Mouse (Mus musculus) urinary bladder, adult 2 months (tissue): ENCODE data around the gene Cd33. TPM values are rescaled to one million over a fixed set of nuclear protein-coding genes. Genes with fewer than 3 reads are reported as not detected.

Experiments
- DNase-seq: peaks from one replicate; pipeline ENCODE4 v3.0.0; 2022; ENCODE audit warnings: low spot score
- polyA plus RNA-seq: library from polyadenylated mRNA; depleted of rRNA; stranded (reverse); fragments of >200 nt; gene quantifications from 2 replicates; pipeline ENCODE4 v1.2.3, GENCODE M21; 2012; rRNA removed

Gene Cd33
- polyA plus RNA-seq: 5.9 and 7.2 TPM in 2 replicates

- DNase-seq: no peak
These were observed at the start of gene Cd33 for GRCm38 (mm10) chr7:43544225-43544977. Gene Cd33 (minus strand): TSS chr7:43544428.

DNA sequence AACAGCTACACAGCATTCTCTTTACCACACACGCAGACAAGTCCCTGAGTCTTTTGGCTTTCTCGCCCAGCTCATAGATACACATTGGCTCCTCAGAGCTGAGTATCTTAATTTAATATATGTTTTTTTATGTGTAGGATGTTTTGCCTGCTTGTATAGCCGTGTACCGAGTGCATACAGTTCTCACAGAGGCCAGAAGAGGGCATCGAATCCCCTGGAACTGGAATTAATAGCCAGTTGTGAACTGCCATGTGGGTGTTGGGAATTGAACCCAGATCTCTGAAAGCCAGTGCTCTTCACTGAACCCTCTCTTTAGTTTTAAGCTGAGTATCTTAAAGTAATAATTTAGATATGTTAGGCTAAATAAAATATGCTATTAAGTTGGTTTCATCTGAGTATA, 40.6 kb upstream of the Cd33 start:
- no peak for DNase-seq

DNA sequence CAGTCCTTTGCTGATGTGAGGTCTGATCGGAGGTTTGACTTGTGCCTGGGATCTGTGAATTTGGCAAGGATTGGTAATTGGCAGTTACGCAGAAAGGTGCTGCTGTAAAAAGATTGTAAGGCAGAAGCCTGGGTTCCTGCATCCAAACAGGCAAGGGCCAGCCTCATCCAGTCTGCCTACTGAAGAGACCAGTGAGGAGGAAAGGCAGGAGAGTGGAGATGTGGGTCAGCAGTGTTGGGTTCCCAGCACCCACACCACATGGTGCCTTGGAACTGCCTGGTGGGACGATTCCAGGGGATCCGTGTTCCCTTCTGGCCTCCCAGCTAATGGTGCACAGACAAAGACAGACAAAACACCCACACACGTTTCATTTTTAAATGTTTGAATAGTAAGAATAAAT, 36.3 kb upstream of the Cd33 start:
- DNase-seq: no peak

DNA sequence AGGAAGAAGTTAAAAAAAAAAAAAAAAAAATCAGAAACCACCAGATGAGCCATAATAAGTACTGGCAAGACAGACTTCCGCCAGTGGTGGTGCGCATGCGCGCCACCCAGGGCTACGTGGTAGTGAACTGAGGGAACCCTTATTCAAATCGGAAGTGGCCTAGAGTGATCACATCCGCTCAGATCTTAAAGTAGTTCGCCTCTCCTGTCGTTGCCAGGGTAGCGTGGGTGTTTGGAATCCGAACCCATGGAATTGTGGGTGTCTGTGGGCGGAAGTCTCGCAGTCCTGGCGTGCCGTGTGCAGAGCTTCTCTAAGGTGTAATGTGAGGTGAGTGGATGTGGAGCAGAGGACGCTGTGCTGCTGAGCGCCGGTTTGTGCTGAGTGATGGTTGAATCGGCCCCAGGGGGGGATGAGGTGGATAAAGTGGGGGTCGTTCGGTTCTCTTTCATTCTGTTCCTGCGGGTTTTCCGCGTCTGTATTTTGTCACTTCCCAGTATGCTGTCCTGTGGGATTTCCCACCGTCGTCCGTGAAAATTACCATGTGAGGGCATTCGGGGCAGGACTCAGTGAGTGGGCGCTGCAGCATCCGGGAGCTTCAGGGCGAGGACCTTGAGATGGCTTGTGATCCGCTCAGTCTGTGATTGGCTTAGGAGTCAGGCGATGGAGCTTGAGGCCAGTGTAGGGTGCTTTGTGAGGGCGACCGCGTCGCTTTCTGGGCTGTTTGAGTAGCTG, 35.4 kb upstream of the Cd33 start, which contains the start of gene Zfp719:
Zfp719 (plus strand) TSS at position 171 of the 732 bp plus-strand sequence.
- DNase-seq: peak; percentile 56

DNA sequence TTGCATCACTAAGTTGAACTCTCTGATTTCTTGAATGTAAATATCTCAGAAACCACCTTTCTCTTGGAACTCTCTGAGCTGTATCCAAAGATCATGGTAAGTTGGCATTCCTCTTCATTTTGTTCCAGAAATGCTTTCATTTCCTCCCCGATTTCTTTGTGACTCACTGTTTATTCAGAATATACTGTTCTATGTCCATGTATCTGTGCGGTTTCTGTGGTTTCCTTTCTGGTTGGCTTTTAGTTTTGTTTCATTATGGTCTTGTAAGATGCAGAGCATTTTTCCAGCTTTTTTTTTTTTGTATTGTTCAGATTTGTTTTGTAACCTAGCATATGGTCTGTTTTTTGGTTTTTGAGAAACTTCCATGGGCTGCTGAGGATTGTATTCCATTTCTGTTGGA, 27.0 kb upstream of the Cd33 start:
- no peak for DNase-seq

DNA sequence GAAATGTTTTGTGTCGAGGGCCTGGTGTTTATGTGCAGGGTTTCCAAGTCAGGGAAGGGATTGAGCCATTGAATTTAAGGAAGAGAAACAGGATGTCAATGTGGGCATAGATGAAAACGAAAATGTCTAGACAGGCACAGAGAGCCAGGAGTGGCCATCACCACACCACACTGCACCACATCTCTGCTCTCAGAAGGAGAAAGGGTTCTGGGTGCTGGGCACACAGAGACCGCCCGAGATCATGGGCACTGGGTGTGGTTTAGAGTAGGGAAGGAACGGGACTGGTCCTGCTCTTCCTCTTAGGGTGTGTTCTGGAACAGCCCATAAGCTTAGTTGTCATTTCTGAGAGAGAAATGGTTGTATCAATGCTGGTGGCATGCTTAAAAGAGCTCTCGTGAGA, 19.1 kb upstream of the Cd33 start:
- no peak for DNase-seq

GRCm38 (mm10) chr7:43562651-43563070, 18.4 kb upstream of the Cd33 start:
- DNase-seq: no peak

DNA sequence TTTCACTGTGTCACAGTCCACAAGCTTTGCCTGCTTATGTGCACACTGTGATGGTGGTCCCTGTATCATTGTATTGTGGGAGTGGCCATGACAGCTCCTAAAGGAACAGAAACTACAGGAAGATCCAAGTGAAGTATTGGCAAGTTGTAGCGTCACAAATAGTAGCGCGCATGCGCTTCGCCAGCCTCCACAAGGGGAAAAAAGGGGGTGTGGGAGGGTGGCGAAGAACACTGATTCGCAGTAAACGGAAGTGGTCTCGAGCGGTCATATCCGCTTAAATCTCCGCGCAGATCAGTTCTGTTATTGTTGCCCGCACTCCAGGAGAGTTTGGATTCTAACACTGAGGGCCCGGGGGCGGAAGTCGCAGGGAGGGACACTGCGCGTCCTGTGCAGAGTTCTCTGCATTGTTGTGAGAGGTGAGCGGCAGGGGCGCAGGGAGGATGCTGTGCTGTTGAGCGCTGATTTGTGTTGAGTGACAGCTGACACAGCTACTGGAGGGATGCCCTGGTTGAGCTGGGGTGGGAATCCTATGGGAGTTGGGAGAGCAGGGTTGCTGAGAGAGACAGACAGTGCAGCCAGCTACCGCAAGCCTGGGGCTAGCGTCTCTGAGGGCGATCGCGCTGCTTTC, 17.9 kb upstream of the Cd33 start, which contains the start of gene Zfp658:
Zfp658 (plus strand) TSS at position 251 of the 628 bp plus-strand sequence.
- DNase-seq: peak; percentile 46

GRCm38 (mm10) chr7:43556901-43557300, 12.7 kb upstream of the Cd33 start:
- no peak for DNase-seq

DNA sequence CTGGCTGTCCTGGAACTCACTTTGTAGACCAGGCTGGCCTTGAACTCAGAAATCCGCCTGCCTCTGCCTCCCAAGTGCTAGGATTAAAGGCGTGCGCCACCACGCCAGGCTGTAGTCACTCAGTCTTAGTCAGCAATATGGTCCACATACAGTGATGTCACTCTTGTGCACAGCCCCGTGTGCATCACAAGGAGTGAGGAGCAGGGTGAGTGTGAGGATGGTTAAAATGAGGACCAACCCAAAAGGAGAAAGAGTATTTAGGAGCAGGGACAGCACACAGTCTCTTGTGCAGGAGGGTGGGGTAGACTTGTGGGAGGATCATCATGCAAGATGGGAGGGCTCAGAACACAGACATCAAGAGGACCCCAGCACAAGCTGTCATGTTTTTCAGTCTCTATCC, 11.1 kb upstream of the Cd33 start:
- no peak for DNase-seq

- DNase-seq: no peak
These were observed 10.3 kb upstream of the Cd33 start for GRCm38 (mm10) chr7:43554550-43554949.

DNA sequence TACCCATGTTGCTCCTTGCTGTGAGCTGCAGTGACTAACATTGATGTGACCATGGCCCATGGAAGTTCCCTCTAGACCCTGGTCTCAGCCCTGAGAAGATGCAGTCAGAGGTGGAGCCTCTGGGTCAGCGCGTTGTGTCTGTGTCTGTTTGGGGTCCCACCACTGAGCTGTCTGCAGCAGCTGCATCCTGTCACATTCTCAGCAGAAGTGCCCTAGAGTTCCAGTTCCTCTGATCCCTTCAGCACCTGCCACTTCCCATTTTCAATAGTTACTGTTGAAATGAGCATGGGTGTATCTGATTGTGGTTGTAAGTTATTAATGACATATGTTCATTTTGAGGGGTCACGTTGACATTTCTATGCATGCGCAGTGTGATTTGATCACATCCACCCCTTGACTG, 8.9 kb upstream of the Cd33 start:
- DNase-seq: no peak

DNA sequence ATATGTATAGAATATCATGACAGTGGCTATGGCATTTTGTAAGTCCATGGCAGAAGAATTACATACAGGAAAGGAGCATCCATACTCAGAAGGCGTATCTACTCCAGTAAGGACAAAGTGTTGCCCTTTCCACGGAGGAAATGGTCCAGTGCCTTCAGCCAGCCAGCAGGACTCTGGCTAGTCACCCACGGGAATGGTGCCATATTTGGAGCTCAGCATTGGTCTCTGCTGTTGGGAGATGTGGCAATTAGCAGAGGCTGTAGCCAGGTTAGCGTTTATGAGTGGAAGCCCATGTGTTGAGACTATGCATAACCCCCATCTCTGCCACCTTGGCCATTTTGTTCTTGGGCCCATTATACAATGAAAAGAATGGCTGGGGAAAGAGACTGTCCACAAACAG, 4.0 kb upstream of the Cd33 start:
- no peak for DNase-seq

- DNase-seq: no peak
These were observed 3.4 kb upstream of the Cd33 start for GRCm38 (mm10) chr7:43547666-43548065.

DNA sequence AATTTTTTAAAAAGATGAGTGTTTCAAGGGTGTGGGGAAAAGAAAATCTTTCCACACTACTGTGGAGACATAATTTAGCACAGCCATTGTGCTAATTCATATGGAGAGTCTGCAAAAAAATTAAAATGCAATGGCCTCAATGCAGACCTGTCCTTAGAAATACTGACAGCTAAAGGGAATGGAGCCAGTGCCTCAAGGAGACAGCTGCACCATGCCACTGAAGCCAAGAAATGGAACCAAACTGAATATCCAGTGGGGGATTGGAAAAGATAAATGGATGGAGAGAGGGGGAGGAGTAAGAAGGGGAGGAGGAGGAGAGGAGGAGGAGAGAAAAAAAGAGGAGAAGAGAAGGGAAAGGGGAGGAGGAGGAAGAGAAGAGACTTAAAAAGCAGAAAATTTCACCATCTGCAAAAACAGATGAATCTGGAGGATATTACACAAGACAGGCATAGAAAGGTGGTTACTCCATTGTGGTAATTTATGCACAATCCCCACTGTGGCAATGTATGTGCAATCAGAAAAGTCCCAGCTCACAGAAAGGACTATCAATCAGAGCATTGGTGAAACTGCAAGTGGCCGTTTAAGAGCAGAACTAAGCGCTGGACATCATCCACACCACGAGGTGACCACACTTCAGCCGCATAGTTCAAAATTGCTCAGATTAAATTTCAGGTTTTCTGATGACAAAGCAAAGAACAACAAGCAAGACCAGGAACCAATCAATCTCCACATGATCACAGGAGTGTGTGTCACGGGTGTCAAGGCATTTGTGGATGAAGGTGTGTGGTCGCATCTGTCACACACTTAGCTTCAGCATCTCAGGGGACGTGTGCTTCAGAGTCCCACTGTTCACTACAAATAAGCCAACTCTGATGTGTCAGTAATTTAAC, 1.7 kb upstream of the Cd33 start:
- no peak for DNase-seq

GRCm38 (mm10) chr7:43538524-43538923, 5.7 kb downstream of the Cd33 start:
- DNase-seq: no peak

DNA sequence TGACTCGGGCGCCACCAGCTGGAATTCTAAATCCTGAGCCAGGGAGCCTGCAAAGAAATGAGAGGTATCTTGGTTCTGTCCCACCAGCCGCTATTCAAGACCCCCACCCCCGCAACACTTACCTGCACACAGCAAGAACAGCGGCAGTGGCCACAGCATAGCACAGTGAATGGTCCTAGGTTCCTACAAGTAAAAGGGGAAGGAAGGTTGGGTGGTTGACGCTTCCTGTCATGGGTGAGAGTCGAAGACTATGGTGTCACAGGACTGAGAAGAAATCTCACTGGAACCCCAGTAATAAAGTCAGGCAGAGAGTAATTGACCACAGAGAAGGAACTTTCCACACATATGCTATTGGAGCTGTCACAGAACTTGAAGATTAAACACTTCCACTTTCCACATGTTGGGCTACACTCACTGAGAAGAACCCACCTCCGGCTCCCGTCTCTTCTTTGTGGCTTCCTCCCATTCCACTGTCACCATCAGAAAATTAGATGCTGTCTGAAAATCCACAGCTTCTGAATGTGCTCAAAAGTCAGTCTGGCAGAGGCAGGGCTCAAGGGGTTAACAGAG, 11.2 kb downstream of the Cd33 start:
- no peak for DNase-seq

DNA sequence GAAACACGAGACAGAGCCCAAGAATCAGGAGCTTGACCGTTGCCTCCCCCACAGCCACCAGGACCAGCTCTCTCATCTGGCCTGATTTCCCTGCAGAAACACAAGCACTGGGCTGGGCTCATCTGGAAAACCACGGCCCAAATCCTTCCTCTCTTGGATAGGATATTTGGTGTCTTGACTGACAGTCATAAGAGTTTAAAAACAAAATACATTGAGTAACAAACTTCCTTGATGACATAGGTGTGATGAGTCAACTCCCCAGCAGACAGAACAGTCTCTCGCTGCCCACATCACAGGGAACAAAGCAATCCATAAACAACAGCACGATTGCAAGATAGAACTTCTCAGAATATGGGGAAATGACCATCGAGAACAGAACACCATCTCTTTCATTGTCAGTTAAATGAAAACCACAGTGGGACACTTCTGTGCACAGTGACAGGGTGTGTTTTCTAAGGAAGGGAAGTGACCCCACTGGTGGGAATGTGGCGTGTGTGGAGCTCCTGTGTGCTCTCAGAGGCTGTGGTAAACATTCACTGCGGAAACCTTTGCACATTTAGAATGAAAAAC, 13.9 kb downstream of the Cd33 start:
- no peak for DNase-seq

GRCm38 (mm10) chr7:43525313-43525712, 18.9 kb downstream of the Cd33 start:
- no peak for DNase-seq

GRCm38 (mm10) chr7:43522776-43523175, 21.5 kb downstream of the Cd33 start:
- no peak for DNase-seq

GRCm38 (mm10) chr7:43518341-43518740, 25.9 kb downstream of the Cd33 start:
- no peak for DNase-seq
